Mouse (Mus musculus) megakaryocyte, adult 5-6 weeks (primary cell): Measurements from ENCODE around the gene Zfp960. TPM values are rescaled to one million over a fixed set of nuclear protein-coding genes. Genes with fewer than 3 reads are reported as not detected.
"Not testable (repeated sequence)": the region's sequence is repeated elsewhere in the genome, so short reads cannot be mapped to it uniquely, and the experiment has no call there.

Source experiments
- ATAC-seq: 2 replicates; pipeline ENCODE4 v1.8.0; 2016; ENCODE audit warnings: mild to moderate bottlenecking, inconsistent platforms; ENCODE audit not compliant: poor library complexity, severe bottlenecking
- total RNA-seq, 2 experiments: library from RNA; stranded (forward) in 1 of 2; stranded (reverse) in 1 of 2; fragments of 153-499, 151-499 nt in 1 of 2; fragments of 221-1000, 200-1000 nt in 1 of 2; gene quantifications; 2 replicates each; pipeline versions ENCODE4 v1.2.3 to v1.2.4; 2015 to 2017

Gene Zfp960
- 0.91 TPM in 1 of 2 replicates, not detected in the other for total RNA-seq (2015)
- 0.08 and 0.11 TPM in 2 replicates for total RNA-seq (2017)

- ATAC-seq, result peak; percentile 40; the same call in 1 of the 2 replicates
Measured at GRCm38 (mm10) chr17:17063628-17064494, at the start of gene Zfp960. Gene Zfp960 (plus strand): TSS chr17:17064113.

- ATAC-seq, result not testable (repeated sequence)
Measured at GRCm38 (mm10) chr17:17018071-17018470, 45.8 kb upstream of the Zfp960 start.

- ATAC-seq, result not testable (repeated sequence)
Measured at GRCm38 (mm10) chr17:17059566-17059965, 4.3 kb upstream of the Zfp960 start.

- peak; percentile 100 for ATAC-seq
Measured at GRCm38 (mm10) chr17:17120830-17121502, 57.1 kb downstream of the Zfp960 start, which contains the start of gene Zfp97. Gene Zfp97 (plus strand): TSS chr17:17121415.

Other genes starting within 250 kb of the Zfp960 start
- gene Zfp97, start 57.3 kb downstream of the Zfp960 start, total RNA-seq (2015), result 12.7 and 14.0 TPM in 2 replicates
- 7.7 and 9.7 TPM in 2 replicates for gene Zfp97, start 57.3 kb downstream of the Zfp960 start, total RNA-seq (2017)